Mouse (Mus musculus) frontal cortex, postnatal 36 days (tissue): ENCODE measurements at regions not wholly inside any gene's neighbourhood (a gene's known extent, or its start where the extent isn't known, plus 50 kb on each side); places are given as distances from the start of the nearest gene placed in this dataset.

Experiments
- DNase-seq, 2 experiments: peaks; one replicate each; pipeline ENCODE4 v3.0.0; 2022; ENCODE audit warnings: low spot score in 2 of 2

GRCm38 (mm10) chr7:71043128-71043527 is 308.2 kb downstream of the Gm10295 start:
- DNase-seq, result no peak

DNA sequence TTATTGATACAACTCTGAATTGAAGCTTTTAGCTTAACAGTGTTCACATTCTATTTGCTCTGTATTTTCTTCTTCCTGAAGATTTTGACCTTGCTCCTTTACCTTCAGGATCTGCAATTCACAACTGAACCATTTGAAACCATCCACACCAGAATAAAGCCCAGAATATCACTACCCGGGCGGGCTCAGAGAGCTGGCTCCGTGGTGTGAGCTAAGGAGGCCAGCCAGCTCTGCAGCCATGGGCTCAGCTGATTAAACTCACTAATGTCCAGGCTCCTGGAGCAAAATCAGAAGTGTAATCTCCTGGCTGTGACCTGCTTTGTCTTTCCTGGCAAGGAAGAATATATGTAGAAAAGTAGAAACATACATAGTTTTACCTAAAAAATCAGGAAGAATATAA is 309.9 kb downstream of the Gm10295 start:
- no peak for DNase-seq

GRCm38 (mm10) chr7:71040846-71041245 is 310.4 kb downstream of the Gm10295 start:
- no peak for DNase-seq

- no peak for DNase-seq
Observed at GRCm38 (mm10) chr7:71038537-71038936, 312.7 kb downstream of the Gm10295 start.

DNA sequence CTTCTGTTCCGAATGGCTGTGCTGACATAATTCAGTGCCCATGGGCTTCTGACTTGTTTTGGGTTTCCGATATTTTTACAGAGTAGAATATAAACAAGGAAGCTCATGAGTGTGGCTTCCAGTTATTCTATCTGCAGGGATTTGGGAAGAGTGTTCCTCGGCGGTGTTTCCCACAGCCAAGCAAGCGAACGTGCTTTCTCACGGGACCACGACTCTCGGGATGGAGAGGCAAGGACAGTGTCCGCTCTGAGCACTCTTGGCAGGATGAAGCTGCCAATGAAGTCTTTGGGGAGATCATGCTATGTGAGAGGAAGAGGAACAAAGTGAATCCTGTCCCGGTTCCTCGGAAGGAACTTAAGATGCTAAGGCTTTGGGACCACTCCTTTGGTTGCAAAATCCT is 318.2 kb downstream of the Gm10295 start:
- no peak for DNase-seq

DNA sequence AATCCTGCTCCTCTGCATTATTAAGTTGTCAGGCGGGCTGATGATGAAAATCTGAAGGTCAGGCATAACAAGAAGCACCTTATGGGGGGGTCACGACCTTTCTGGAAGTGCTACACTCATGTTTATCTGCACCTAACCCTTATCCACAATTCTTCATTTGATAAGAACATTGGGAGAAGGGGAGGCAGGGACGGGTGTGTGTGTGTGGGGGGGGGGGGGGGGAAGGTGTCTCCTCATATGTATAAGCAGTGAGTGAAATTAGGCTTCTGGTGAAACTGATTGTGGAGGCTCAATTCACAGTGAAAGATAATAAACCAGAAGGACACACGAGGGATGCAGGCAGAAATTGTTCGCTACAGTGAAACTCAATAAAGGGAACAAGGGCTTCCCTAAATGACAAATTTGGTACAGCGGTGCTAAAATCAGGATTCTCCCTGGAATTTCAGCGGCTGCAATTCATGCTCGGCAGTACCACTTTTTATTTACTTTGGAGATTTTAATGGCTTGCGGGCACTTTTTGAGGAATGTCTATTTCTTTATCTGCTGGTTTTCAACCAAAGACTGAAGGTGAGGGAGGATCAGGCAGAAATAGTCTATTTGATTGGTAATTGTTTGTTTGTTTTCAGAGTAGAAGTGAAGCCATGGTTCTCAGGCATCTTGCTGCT is 327.2 kb downstream of the Gm10295 start:
- no peak for DNase-seq

GRCm38 (mm10) chr7:71023253-71023945 is 327.9 kb downstream of the Gm10295 start:
- DNase-seq, result no peak
